8 mouse cellular contexts compared by ENCODE assay signal in the genomic region with DNA sequence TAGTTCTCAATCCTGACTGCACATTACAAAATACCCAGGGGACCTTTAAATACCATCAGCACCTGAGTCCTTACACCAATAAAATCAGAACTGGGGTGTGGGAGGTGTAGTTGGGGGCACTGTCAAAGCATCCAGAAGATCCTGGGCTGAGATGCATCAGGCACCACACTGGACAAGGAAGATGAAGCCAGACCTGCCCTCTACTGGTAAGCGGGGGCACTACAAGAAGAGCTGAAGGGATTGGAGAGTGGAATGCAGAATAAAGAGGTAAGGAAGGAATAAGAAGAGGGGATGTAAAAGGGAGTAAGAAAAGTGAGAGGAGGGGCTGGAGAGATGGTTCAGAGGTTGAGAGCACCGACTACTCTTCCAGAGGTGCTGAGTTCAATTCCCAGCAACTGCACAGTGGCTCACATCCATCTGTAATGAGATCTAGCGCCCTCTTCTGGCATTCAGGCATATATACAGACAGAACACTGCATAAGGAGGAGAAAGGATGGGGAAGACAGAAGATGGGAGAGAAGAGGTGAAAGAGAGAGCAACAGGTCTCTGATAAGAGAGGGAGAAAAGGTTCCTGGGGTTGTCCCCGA.
DNase-seq lines count a peak whose midpoint lies in the region; ATAC-seq lines count a peak whose summit lies in the region.

No protein-coding gene starts in this region.

- H3K27me3 ChIP-seq in liver, embryonic 12.5 days (replicated peaks) = peaks cover 10% of the 10 kb centered on the region; the same call in 1 of the 2 replicates
- no peaks in the 10 kb centered on the region for H3K27me3 ChIP-seq in hindbrain, embryonic 14.5 days (ENCODE audit: control insufficient read depth, insufficient read depth, low read length)

- no peaks in the 10 kb centered on the region for H3K36me3 ChIP-seq in liver, embryonic 12.5 days
- H3K36me3 ChIP-seq in hindbrain, embryonic 14.5 days (replicated peaks; ENCODE audit: control insufficient read depth, insufficient read depth) = peaks cover 80% of the 10 kb centered on the region

- no peaks in the 10 kb centered on the region for H3K4me1 ChIP-seq in liver, embryonic 12.5 days
- no peaks in the 10 kb centered on the region for H3K4me1 ChIP-seq in hindbrain, embryonic 14.5 days (replicated peaks; ENCODE audit: control insufficient read depth, insufficient read depth, low read length)

- 26% methylated on average over 4 of the region's 4 CpGs for WGBS in liver, embryonic 12.5 days (ENCODE audit: insufficient replicate concordance)
- 37% methylated on average over 4 of the region's 4 CpGs for WGBS in hindbrain, embryonic 14.5 days

- no peak overlapping the region for H3K4me3 ChIP-seq in liver, embryonic 12.5 days
- no peak overlapping the region for H3K4me3 ChIP-seq in hindbrain, embryonic 14.5 days (replicated peaks; ENCODE audit: low read length)

- H3K9ac ChIP-seq in liver, embryonic 12.5 days = no peak overlapping the region
- no peak overlapping the region for H3K9ac ChIP-seq in hindbrain, embryonic 14.5 days

- peak; percentile 46 for DNase-seq in liver
- peak; percentile 77 for DNase-seq in ZHBTc4 (ENCODE audit: low read depth, low spot score)
- DNase-seq in hindbrain, embryonic 14.5 days (ENCODE audit: low spot score) = peak; percentile 64
- peak; percentile 15 to 19 for DNase-seq in lung, adult 18-20 months
- DNase-seq in retina, adult 2 months (ENCODE audit: low read depth, low spot score) = peak; percentile 41

- H3K4me2 ChIP-seq in liver, embryonic 12.5 days = no peak overlapping the region
- H3K4me2 ChIP-seq in hindbrain, embryonic 14.5 days (replicated peaks) = no peak overlapping the region

- ATAC-seq in liver, embryonic 12.5 days = no peak
- peak; percentile 73 for ATAC-seq in common myeloid progenitor, adult 5-6 weeks (replicated peaks; ENCODE audit: low read depth, poor library complexity, severe bottlenecking)
- peak; percentile 47; the same call in 1 of the 2 replicates for ATAC-seq in hindbrain, embryonic 14.5 days (ENCODE audit: low FRiP score)
- no peak for ATAC-seq in erythroid progenitor cell, adult 5-6 weeks (replicated peaks; ENCODE audit: low FRiP score, poor library complexity, severe bottlenecking)

- no peaks in the 10 kb centered on the region for H3K9me3 ChIP-seq in liver, embryonic 12.5 days (replicated peaks)
- H3K9me3 ChIP-seq in hindbrain, embryonic 14.5 days (ENCODE audit: control insufficient read depth, low read length) = no peaks in the 10 kb centered on the region

- no peak overlapping the region for H3K27ac ChIP-seq in liver, embryonic 12.5 days
- H3K27ac ChIP-seq in hindbrain, embryonic 14.5 days = no peak overlapping the region

Comparison
In these comparisons a context has a peak if more than half of its experiments do, and no peak if none do; other contexts are left out.
1. DNase-seq: peak in every context shown above with its lines; median percentile 77 in ZHBTc4; 64 in hindbrain, embryonic 14.5 days; 46 in liver; 41 in retina, adult 2 months; 17 in lung, adult 18-20 months.
2. ATAC-seq: peak in common myeloid progenitor, adult 5-6 weeks (single experiment) and hindbrain, embryonic 14.5 days (single experiment); none in liver, embryonic 12.5 days (single experiment) and erythroid progenitor cell, adult 5-6 weeks (single experiment).